Mouse (Mus musculus) midbrain, embryonic 14.5 days (tissue): Measurements from ENCODE around the gene Mbd3l1. TPM values are rescaled to one million over a fixed set of nuclear protein-coding genes. Genes with fewer than 3 reads are reported as not detected.

Source experiments
- ATAC-seq: fragments of 200-750 bp; cut with Nextera tagmentation; 2 replicates; pipeline ENCODE4 v1.8.0; 2017; ENCODE audit warnings: moderate number of reproducible peaks, moderate library complexity; ENCODE audit not compliant: low FRiP score, low TSS enrichment
- DNase-seq: peaks from one replicate; pipeline ENCODE4 v3.0.0-alpha.2; 2015
- H3K27ac ChIP-seq: fragments of 300-500 bp; sonication (generic); replicated peaks from 2 replicates; pipeline ENCODE4 v1.5.1; 2014; ENCODE audit warnings: mild to moderate bottlenecking, low read depth, low read length, moderate library complexity
- H3K27me3 ChIP-seq: fragments of 300-500 bp; sonication (generic); 2 replicates; pipeline ENCODE4 v1.6.1; 2014; ENCODE audit warnings: low read length, control low read depth, mixed read lengths; ENCODE audit not compliant: control insufficient read depth, insufficient read depth
- H3K36me3 ChIP-seq: fragments of 300-500 bp; sonication (generic); 2 replicates; pipeline ENCODE4 v1.6.1; 2014; ENCODE audit warnings: low read length, control low read depth; ENCODE audit not compliant: control insufficient read depth, insufficient read depth
- H3K4me1 ChIP-seq: fragments of 300-500 bp; sonication (generic); 2 replicates; pipeline ENCODE4 v1.6.1; 2014; ENCODE audit warnings: mild to moderate bottlenecking, antibody characterized with exemption, low read length, control low read depth; ENCODE audit not compliant: control insufficient read depth, insufficient read depth
- H3K4me2 ChIP-seq: fragments of 300-500 bp; sonication (generic); 2 replicates; pipeline ENCODE4 v1.6.1; 2014; ENCODE audit warnings: mild to moderate bottlenecking, low read length, moderate library complexity
- H3K4me3 ChIP-seq: fragments of 300-500 bp; sonication (generic); replicated peaks from 2 replicates; pipeline ENCODE4 v1.5.1; 2014; ENCODE audit warnings: low read depth, low read length
- H3K9ac ChIP-seq: fragments of 300-500 bp; sonication (generic); replicated peaks from 2 replicates; pipeline ENCODE4 v1.6.1; 2014; ENCODE audit warnings: mild to moderate bottlenecking, low read length, moderate library complexity
- H3K9me3 ChIP-seq: fragments of 300-500 bp; sonication (generic); 2 replicates; pipeline ENCODE4 v1.6.1; 2016; ENCODE audit warnings: low read length, control low read depth, mixed read lengths; ENCODE audit not compliant: control insufficient read depth
- WGBS: fragments of 180-500 bp; shearing (Covaris S2); extraction: QIAGEN DNeasy Blood & Tissue Kit; methylation state at CpG from one replicate; pipeline ENCODE4 v1.1.7; 2014; 5-methylcytosine and 5-hydroxymethylcytosine counted together
- polyA plus RNA-seq: library from polyadenylated mRNA; unstranded; fragments of >200 nt; fragmentation: Nextera tagmentation; extraction: Ambion mirVana; gene quantifications from 2 replicates; pipeline ENCODE4 v1.2.1, GENCODE M21; 2014

Gene Mbd3l1
- not detected in 2 replicates for polyA plus RNA-seq

DNA sequence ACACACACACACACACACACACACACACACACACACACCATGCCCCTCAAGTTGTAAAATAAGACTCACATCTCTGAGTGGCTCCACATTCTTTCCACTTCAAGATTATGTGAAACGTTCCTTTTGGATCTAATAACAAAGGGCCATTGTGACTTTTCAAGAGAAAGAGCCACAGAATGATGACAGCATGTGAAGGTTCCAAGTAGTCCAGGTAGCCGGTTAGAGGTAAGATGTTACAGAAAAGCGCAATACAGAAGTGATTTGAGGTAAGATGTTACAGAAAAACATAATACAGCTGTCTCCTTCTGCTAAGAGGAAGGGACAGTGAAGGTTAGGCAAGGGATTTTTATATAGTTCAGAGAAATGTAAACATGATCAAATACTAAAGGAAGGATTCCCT, at the start of gene Mbd3l1, which contains the start of gene Zfp558:
Gene Mbd3l1 (plus strand): TSS at position 192 of the 400 bp plus-strand sequence.
Gene Zfp558 (minus strand): TSS at position 101 of the 400 bp plus-strand sequence.
- WGBS = 77% methylated on average over 3 of the region's 3 CpGs
- Histone ChIP-seq H3K27ac (no peak within 1 kb of the TSS), H3K4me2 (no peak within 1 kb of the TSS), H3K9me3 (no peaks in the 10 kb centered on the region), H3K27me3 (no peaks in the 10 kb centered on the region), H3K4me3 (no peak within 1 kb of the TSS), H3K36me3 (no peaks in the 10 kb centered on the region), H3K9ac (no peak within 1 kb of the TSS), H3K4me1 (no peaks in the 10 kb centered on the region)
- ATAC-seq = no peak
- DNase-seq = no peak

DNA sequence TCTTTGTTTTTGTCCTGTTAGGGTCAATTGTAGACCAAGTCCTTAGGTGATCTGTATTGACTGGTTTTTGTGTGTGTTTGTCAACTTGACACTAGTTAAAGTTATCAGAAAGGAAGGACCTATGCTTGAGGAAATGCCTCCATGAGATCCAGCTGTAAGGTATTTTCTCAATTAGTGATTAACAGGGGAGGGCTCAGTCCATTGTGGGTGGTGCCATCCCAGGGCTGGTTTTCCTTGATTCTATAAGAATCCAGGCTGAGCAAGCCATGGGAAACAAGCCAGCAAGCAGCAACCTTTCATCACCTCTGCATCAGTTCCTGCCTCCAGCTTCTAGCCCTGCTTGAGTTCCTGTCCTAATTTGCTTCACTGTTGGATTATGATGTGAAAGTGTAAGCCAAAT, 47.8 kb upstream of the Mbd3l1 start, which contains the start of gene Mbd3l2:
Gene Mbd3l2 (plus strand): TSS at position 301 of the 400 bp plus-strand sequence.
- Histone ChIP-seq H3K36me3 (no peaks in the 10 kb centered on the region), H3K4me1 (no peaks in the 10 kb centered on the region), H3K4me3 (no peak within 1 kb of the TSS), H3K27ac (no peak within 1 kb of the TSS), H3K9ac (no peak within 1 kb of the TSS), H3K27me3 (no peaks in the 10 kb centered on the region), H3K9me3 (no peaks in the 10 kb centered on the region), H3K4me2 (no peak within 1 kb of the TSS)
- no peak for ATAC-seq
- DNase-seq = no peak

DNA sequence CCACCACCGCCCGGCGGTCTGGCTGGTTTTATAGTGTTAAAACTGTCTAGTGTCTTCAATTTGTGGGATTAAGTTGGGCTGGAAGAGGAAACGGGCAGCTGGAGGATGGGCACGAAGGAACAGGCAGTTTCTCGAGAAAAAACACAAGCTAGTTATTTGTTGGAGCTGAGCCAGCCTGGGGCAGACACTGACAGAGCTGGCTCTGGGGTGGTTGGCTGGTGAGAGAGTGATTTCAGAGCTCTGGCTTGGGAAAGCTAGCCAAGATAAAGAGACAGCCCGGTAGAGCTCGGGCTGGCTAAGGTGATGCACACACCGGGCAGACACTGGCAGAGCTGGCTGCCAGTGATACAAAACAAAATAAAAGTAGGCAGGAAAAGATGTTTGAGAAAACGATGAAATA, 46.5 kb upstream of the Mbd3l1 start:
- Histone ChIP-seq H3K9me3 (no peaks in the 10 kb centered on the region), H3K4me1 (no peaks in the 10 kb centered on the region), H3K9ac (no peak overlapping the region), H3K27me3 (no peaks in the 10 kb centered on the region), H3K27ac (no peak overlapping the region), H3K4me2 (no peak overlapping the region), H3K36me3 (no peaks in the 10 kb centered on the region), H3K4me3 (no peak overlapping the region)
- WGBS = 81% methylated on average over 10 of the region's 10 CpGs
- peak; percentile 17 for DNase-seq
- no peak for ATAC-seq

DNA sequence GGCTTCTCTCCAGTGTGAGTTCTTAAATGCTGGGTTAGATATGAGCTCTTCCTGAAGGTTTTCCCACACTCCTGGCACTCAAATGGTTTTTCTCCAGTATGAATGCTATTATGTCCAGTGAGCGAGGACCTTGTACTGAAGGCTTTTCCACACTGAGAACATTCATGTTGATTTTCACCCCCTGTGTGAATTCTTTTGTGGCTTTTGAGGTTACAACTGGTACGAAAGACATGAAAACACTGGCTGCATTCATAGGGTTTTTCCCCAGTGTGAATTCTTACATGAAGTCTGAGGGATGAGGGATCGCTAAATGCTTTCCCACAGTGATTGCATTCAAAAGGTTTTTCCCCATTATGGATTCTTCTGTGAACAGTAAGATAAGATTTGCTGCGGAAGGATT, 21.6 kb upstream of the Mbd3l1 start:
- Histone ChIP-seq H3K27me3 (no peaks in the 10 kb centered on the region), H3K9ac (no peak overlapping the region), H3K9me3 (no peaks in the 10 kb centered on the region), H3K36me3 (peaks cover 68% of the 10 kb centered on the region), H3K4me3 (no peak overlapping the region), H3K4me2 (no peak overlapping the region), H3K27ac (no peak overlapping the region), H3K4me1 (no peaks in the 10 kb centered on the region)
- ATAC-seq (no peak), DNase-seq (no peak)
- WGBS = 75% methylated on average over 4 of the region's 4 CpGs

DNA sequence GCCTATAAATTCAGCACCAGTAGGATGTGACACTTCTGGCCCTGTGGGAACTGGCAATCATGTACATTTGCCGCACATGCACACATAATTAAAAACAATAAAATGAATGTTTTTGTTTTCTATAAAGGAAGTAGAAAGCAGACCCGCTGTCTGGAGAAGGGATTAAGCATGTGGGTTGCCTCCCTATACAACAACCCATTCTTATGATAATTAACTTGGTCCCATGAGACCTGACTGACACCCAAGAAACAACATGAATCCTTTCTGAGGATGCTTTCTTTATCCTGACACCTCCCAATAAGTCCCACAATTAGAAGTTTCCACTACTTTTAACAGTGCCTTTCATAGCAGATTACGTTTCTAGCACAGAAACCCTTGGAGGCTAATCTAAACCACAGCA, 10.8 kb upstream of the Mbd3l1 start:
- peaks cover 48% of the 10 kb centered on the region for H3K36me3 ChIP-seq
- H3K9ac ChIP-seq = no peak overlapping the region
- H3K27me3 ChIP-seq = no peaks in the 10 kb centered on the region
- peak; percentile 30 for DNase-seq
- peaks cover 4% of the 10 kb centered on the region; the same call in 1 of the 2 replicates for H3K4me1 ChIP-seq
- WGBS = 10% methylated on average over 3 of the region's 3 CpGs
- no peak overlapping the region for H3K4me3 ChIP-seq
- no peak overlapping the region for H3K4me2 ChIP-seq
- no peaks in the 10 kb centered on the region for H3K9me3 ChIP-seq
- no peak for ATAC-seq
- no peak overlapping the region for H3K27ac ChIP-seq

DNA sequence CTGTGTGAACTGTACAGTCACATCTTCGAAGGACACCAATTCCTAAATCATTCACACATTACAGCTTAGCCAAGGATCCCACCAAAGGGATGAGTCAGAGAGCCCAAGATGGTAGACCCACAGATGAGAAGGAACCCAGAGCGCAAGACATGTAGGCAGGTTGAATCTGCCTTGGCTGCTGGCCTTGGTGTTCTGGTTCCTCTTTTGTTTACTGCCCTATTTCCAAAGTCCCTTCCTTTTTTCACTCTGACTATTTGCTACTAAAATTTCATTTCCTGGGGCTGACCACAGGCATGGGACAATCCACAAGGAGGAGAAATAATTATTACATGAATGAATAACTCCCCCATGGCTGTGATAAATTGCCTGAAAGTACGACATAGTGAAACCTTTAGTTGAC, 10.2 kb upstream of the Mbd3l1 start:
- Histone ChIP-seq H3K9ac (no peak overlapping the region), H3K36me3 (peaks cover 48% of the 10 kb centered on the region)
- ATAC-seq = no peak

DNA sequence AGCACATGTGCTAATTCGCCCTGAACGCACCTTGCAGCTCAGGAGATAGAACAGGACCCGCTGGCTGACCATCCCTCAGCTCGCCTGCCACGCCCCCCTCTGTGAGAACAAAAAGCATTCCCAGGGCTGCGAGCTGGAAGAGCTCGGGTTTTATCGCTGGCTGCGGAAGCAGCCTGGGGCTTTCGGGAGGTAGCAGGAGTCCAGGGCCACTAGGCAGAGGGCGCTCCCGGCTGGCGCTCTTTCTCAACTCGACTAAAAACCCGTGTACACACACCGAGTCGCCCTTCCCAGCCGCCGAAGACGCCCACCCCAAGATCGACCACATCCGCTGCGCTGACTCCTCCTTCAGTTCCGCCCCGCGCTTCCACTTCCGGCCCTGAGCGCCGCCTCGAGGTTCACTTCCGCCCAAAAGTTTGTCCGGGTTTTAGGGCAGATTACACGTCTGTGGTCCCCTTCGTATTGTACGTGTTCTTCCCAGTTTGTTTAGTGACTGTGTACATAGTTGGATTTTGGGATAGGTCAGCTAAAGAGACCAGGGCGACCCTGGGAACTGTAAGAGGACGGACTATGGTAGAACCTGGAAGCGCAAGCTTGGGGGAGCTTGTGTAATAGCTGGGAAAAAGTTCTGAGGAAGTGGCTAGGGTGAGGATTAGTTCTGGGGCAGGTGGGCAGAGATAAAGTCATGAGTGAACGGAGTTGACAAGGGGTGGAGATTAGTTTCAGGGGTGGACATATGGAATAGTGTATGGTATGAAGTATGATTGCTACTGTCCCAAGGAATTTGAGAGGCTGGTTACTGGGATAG, 4.6 kb upstream of the Mbd3l1 start:
- H3K9ac ChIP-seq = peak overlapping the region; percentile 84
- peak; percentile 94 for ATAC-seq
- H3K9me3 ChIP-seq = no peaks in the 10 kb centered on the region
- peaks cover 5% of the 10 kb centered on the region; the same call in 1 of the 2 replicates for H3K36me3 ChIP-seq
- no peaks in the 10 kb centered on the region for H3K27me3 ChIP-seq
- peak; percentile 92 for DNase-seq
- H3K4me1 ChIP-seq = 0 out of 2 replicates have a peak, but pooled peaks cover 4% of the 10 kb centered on the region
- H3K4me2 ChIP-seq = peak overlapping the region; percentile 75
- WGBS = 5% methylated on average over 39 of the region's 39 CpGs
- peak overlapping the region; percentile 96 for H3K27ac ChIP-seq
- H3K4me3 ChIP-seq = peak overlapping the region; percentile 63

More for the DNA sequence above, 10.2 kb upstream of the Mbd3l1 start:
- 93% methylated on average over 3 of the region's 3 CpGs for WGBS
- Histone ChIP-seq H3K4me2 (no peak overlapping the region), H3K27ac (no peak overlapping the region), H3K9me3 (no peaks in the 10 kb centered on the region), H3K4me1 (peaks cover 7% of the 10 kb centered on the region; the same call in 1 of the 2 replicates), H3K4me3 (no peak overlapping the region), H3K27me3 (no peaks in the 10 kb centered on the region)
- no peak for DNase-seq

DNA sequence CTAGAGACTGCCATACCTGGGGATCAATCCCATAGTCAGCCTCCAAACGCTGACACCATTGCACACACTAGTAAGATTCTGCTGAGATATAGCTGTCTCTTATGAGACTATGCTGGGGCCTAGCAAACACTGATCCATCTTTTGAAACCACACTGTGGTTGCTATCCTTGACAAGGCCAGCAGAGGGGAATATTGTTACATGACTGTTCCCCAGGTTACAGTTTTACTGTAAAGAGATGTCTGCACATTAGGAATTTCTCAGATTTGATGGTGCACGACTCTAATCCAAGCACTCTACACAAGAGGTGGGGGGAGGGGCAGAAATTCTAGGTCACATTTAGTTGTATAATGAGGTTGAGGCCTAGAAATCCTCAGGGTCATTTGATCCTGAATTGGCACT, 29.9 kb downstream of the Mbd3l1 start:
- peak; percentile 27 for DNase-seq
- Histone ChIP-seq H3K9ac (no peak overlapping the region), H3K36me3 (no peaks in the 10 kb centered on the region), H3K4me1 (no peaks in the 10 kb centered on the region), H3K9me3 (no peaks in the 10 kb centered on the region), H3K27me3 (no peaks in the 10 kb centered on the region), H3K27ac (no peak overlapping the region), H3K4me2 (no peak overlapping the region), H3K4me3 (no peak overlapping the region)
- WGBS = 54% methylated on average over 2 of the region's 2 CpGs
- no peak for ATAC-seq
